Mouse (Mus musculus): ENCODE measurements around the gene Mboat1. TPM values are rescaled to one million over a fixed set of nuclear protein-coding genes. Genes with fewer than 3 reads are reported as not detected.

Mboat1 gene
- polyA plus RNA-seq (2015; fragmentation: Nextera tagmentation; extraction: Ambion mirVana): 98.7 and 104 TPM in 2 replicates

DNA sequence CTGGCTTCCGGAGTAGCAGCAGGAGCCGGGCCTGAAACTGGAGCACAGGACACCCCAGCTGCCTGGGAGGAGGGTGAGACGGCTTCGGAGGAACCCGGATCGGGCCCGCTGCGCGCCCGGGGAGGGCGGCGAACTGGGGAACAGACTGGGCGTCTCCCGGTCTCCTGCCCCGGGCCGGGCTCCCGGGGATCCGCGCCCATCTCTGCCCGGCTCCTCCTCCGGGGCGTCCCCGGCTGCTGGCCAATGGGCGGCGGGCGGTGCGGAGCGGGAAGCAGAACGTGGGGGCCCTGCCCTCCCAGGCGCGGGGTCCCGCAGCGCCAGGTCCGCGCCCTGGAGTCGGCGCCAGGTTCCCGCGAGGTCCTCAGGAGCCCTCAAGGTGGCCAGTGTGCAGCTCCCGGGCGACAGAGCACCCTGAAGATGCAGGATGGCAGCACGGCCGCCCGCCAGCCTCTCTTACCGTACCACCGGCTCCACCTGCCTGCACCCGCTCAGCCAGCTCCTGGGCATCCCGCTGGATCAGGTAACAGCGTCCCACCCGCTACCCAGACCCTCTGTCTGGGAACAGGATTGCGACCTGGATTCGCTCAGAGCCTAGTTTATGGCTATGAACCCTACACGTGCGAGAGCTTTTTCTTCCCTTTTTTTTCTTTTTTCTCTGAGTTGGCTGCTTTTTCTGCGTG is at the start of gene Mboat1:
Gene Mboat1, plus strand, starts transcription at position 247 of the 680 bp plus-strand sequence.
- Histone ChIP-seq H3K4me3 (ENCODE audit: low read depth, low read length) (peak within 1 kb of the TSS; percentile 69), H3K9me3 (ENCODE audit: control insufficient read depth, low read length) (no peaks in the 10 kb centered on the region), H3K27ac (replicated peaks) (peak within 1 kb of the TSS; percentile 89), H3K9ac (ENCODE audit: low read length) (peak within 1 kb of the TSS; percentile 78), H3K4me1 (replicated peaks; ENCODE audit: control insufficient read depth, insufficient read depth) (peaks cover 4% of the 10 kb centered on the region; the same call in 1 of the 2 replicates), H3K27me3 (ENCODE audit: control insufficient read depth, insufficient read depth, low read length) (no peaks in the 10 kb centered on the region), H3K36me3 (ENCODE audit: control insufficient read depth, insufficient read depth, low read length) (no peaks in the 10 kb centered on the region), H3K4me2 (replicated peaks; ENCODE audit: low read depth) (peak within 1 kb of the TSS; percentile 91)
- TF ChIP-seq EP300 (optimal IDR thresholded peaks at IDR 0.05): no peak
- TF ChIP-seq CTCF (IDR thresholded peaks at IDR 0.05; ENCODE audit: low read depth): 0 out of 2 replicates have a peak, but pooled peaks have one; percentile 10
- peak; percentile 94 for DNase-seq (ENCODE audit: low spot score)
- under 1% methylated on average over 35 of the region's 55 CpGs for WGBS
- ATAC-seq (ENCODE audit: low FRiP score, low TSS enrichment): peak; percentile 93

DNA sequence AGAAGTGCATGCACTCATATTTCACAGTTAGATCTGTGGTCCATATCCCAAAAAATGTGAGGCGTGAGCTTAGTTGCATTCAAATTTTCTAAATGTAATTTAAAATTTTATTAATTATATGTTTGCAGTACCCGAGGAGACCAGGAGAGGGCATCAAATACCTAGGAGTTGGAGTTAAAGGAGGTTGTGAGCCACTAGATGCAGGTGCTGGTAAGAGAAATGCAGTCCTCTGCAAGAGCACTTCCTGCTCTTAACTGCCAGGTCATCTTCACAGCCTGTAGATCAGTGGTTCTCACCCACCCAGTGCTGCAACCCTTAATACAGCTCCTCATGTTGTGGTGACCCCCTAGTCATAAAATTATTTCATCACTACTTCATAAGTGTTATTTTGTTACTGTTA is 43.2 kb upstream of the Mboat1 start:
- no peaks in the 10 kb centered on the region for H3K36me3 ChIP-seq (ENCODE audit: control insufficient read depth, insufficient read depth, low read length)
- no peak overlapping the region for H3K9ac ChIP-seq (ENCODE audit: low read length)
- WGBS: 41% methylated on average over 2 of the region's 2 CpGs
- H3K27me3 ChIP-seq (ENCODE audit: control insufficient read depth, insufficient read depth, low read length): no peaks in the 10 kb centered on the region
- no peaks in the 10 kb centered on the region for H3K9me3 ChIP-seq (ENCODE audit: control insufficient read depth, low read length)
- DNase-seq (ENCODE audit: low spot score): no peak
- no peak overlapping the region for H3K4me3 ChIP-seq (ENCODE audit: low read depth, low read length)
- H3K4me2 ChIP-seq (replicated peaks; ENCODE audit: low read depth): no peak overlapping the region
- H3K27ac ChIP-seq (replicated peaks): no peak overlapping the region
- no peak for ATAC-seq (ENCODE audit: low FRiP score, low TSS enrichment)
- H3K4me1 ChIP-seq (replicated peaks; ENCODE audit: control insufficient read depth, insufficient read depth): no peaks in the 10 kb centered on the region
- TF ChIP-seq CTCF (IDR thresholded peaks at IDR 0.05; ENCODE audit: low read depth) (peak; percentile 75), EP300 (optimal IDR thresholded peaks at IDR 0.05) (no peak)

DNA sequence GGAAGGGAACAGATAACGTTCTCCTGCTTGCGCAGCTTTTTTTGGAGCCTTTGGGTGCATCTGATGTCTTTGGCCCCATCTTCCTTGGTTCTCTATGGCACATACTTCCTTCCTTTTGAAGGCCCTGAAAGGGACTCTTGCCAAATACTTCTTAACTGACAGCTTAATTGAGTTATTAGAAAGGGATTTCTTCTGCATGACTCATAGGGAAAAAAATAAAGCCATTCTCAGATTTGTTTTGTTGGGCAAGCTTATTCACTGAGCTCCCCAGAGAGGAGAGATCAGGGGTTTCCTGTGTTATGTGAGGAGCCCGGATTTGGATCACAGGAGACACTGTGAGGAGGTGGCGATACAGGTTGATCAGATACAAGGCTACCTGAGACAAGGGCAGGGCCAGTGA is 40.4 kb upstream of the Mboat1 start:
- TF ChIP-seq EP300 (optimal IDR thresholded peaks at IDR 0.05): no peak
- TF ChIP-seq CTCF (IDR thresholded peaks at IDR 0.05; ENCODE audit: low read depth): no peak
- Histone ChIP-seq H3K27me3 (ENCODE audit: control insufficient read depth, insufficient read depth, low read length) (no peaks in the 10 kb centered on the region), H3K4me2 (replicated peaks; ENCODE audit: low read depth) (no peak overlapping the region), H3K4me3 (ENCODE audit: low read depth, low read length) (no peak overlapping the region), H3K27ac (replicated peaks) (no peak overlapping the region), H3K9me3 (ENCODE audit: control insufficient read depth, low read length) (no peaks in the 10 kb centered on the region), H3K9ac (ENCODE audit: low read length) (no peak overlapping the region), H3K36me3 (ENCODE audit: control insufficient read depth, insufficient read depth, low read length) (no peaks in the 10 kb centered on the region), H3K4me1 (replicated peaks; ENCODE audit: control insufficient read depth, insufficient read depth) (no peaks in the 10 kb centered on the region)
- DNase-seq (ENCODE audit: low spot score) (no peak), ATAC-seq (ENCODE audit: low FRiP score, low TSS enrichment) (no peak)
- 56% methylated on average over 4 of the region's 4 CpGs for WGBS

DNA sequence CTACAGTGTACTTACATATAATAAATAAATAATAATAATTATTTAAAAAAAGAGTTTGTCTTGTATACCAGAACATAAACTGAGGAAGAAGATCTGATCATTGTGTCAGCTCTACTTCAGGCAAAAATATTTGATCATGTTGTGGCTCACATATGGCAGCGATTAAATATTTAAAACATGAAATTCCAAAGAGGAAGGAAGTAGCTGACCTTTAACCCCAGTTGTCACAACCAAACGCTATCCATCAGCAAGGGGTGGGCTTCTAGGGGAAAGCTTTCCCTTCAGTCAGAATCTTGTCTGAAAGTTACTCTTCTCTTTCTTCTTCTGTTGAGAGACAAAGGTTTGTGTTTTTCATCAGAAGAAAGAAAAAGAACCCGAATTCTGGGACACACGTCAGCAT is 39.8 kb upstream of the Mboat1 start:
- no peak for ATAC-seq (ENCODE audit: low FRiP score, low TSS enrichment)
- H3K27me3 ChIP-seq (ENCODE audit: control insufficient read depth, insufficient read depth, low read length): no peaks in the 10 kb centered on the region
- TF ChIP-seq EP300 (optimal IDR thresholded peaks at IDR 0.05) (no peak), CTCF (IDR thresholded peaks at IDR 0.05; ENCODE audit: low read depth) (no peak)
- H3K4me2 ChIP-seq (replicated peaks; ENCODE audit: low read depth): no peak overlapping the region
- no peaks in the 10 kb centered on the region for H3K4me1 ChIP-seq (replicated peaks; ENCODE audit: control insufficient read depth, insufficient read depth)
- DNase-seq (ENCODE audit: low spot score): no peak
- 48% methylated on average over 4 of the region's 4 CpGs for WGBS
- no peak overlapping the region for H3K9ac ChIP-seq (ENCODE audit: low read length)
- H3K36me3 ChIP-seq (ENCODE audit: control insufficient read depth, insufficient read depth, low read length): no peaks in the 10 kb centered on the region
- no peaks in the 10 kb centered on the region for H3K9me3 ChIP-seq (ENCODE audit: control insufficient read depth, low read length)
- no peak overlapping the region for H3K4me3 ChIP-seq (ENCODE audit: low read depth, low read length)
- H3K27ac ChIP-seq (replicated peaks): no peak overlapping the region

DNA sequence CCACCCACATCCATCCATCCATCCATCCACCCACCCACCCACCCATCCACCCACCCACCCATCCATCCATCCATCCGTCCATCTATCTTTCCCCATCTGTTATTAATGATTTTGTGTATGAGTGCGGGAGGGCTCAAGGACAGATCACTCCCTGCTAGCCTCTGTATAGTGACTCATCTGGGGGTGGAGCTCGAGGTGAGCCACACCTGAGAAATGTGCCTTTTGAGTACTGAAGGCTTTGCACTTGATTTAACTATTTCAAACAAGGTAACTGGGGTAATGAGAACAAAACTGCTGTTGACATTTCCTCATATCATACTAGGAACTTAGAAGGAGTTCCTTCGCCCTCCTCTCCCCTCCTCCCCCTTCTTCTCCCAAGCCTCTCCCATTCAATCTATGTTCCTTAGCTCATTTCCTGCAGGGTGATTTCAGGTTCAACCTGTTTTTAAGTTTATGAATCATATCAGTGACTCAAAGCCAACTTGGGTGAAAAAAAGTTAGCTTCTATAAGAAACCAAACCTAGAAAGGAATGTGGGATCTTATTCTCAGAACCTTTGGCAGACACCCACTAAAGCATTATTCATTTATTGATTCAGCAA is 27.2 kb upstream of the Mboat1 start:
- Histone ChIP-seq H3K4me3 (ENCODE audit: low read depth, low read length) (no peak overlapping the region), H3K4me2 (replicated peaks; ENCODE audit: low read depth) (no peak overlapping the region), H3K9ac (ENCODE audit: low read length) (no peak overlapping the region), H3K27ac (replicated peaks) (peak overlapping the region; percentile 53; the same call in 1 of the 2 replicates), H3K27me3 (ENCODE audit: control insufficient read depth, insufficient read depth, low read length) (no peaks in the 10 kb centered on the region), H3K4me1 (replicated peaks; ENCODE audit: control insufficient read depth, insufficient read depth) (no peaks in the 10 kb centered on the region), H3K9me3 (ENCODE audit: control insufficient read depth, low read length) (no peaks in the 10 kb centered on the region), H3K36me3 (ENCODE audit: control insufficient read depth, insufficient read depth, low read length) (no peaks in the 10 kb centered on the region)
- WGBS: 52% methylated on average over 4 of the region's 4 CpGs
- TF ChIP-seq EP300 (optimal IDR thresholded peaks at IDR 0.05): peak; percentile 97
- no peak for TF ChIP-seq CTCF (IDR thresholded peaks at IDR 0.05; ENCODE audit: low read depth)
- ATAC-seq (ENCODE audit: low FRiP score, low TSS enrichment) (peak; percentile 98), DNase-seq (ENCODE audit: low spot score) (peak; percentile 77)

DNA sequence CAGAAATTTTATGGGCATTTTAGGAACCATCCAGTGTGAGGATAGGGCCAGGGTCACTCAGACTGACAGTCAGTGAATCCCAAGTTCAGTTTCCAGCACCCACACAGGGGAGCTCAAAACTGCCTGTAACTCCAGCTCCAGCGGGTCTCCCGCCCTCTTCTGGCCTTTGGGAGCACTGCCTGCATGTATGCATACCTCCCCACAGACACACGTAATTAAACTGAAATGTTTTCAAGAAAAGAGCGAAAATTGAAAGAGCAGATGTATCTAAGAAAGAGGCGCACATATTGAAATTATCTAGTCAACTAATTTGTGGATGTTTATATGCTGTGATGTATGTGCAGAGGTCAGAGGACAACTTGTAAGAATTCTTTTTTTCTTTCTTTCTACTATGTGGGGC is 20.5 kb upstream of the Mboat1 start:
- no peak for TF ChIP-seq EP300 (optimal IDR thresholded peaks at IDR 0.05)
- peak; percentile 20; the same call in 1 of the 2 replicates for TF ChIP-seq CTCF (IDR thresholded peaks at IDR 0.05; ENCODE audit: low read depth)
- 86% methylated on average over 5 of the region's 5 CpGs for WGBS
- no peak overlapping the region for H3K4me2 ChIP-seq (replicated peaks; ENCODE audit: low read depth)
- H3K27ac ChIP-seq (replicated peaks): no peak overlapping the region
- no peaks in the 10 kb centered on the region for H3K27me3 ChIP-seq (ENCODE audit: control insufficient read depth, insufficient read depth, low read length)
- DNase-seq (ENCODE audit: low spot score) (no peak), ATAC-seq (ENCODE audit: low FRiP score, low TSS enrichment) (no peak)
- no peak overlapping the region for H3K4me3 ChIP-seq (ENCODE audit: low read depth, low read length)
- H3K4me1 ChIP-seq (replicated peaks; ENCODE audit: control insufficient read depth, insufficient read depth): no peaks in the 10 kb centered on the region
- no peak overlapping the region for H3K9ac ChIP-seq (ENCODE audit: low read length)
- H3K9me3 ChIP-seq (ENCODE audit: control insufficient read depth, low read length): no peaks in the 10 kb centered on the region
- H3K36me3 ChIP-seq (ENCODE audit: control insufficient read depth, insufficient read depth, low read length): no peaks in the 10 kb centered on the region
